Mouse (Mus musculus) spleen, postnatal 14 days (tissue): ENCODE results near the gene Arhgef15.

Experiments
- DNase-seq, 2 experiments: peaks; one replicate each; pipeline ENCODE4 v3.0.0; 2021 to 2022; ENCODE audit warnings: low spot score in 2 of 2

The Arhgef15 gene

GRCm38 (mm10) chr11:68893911-68894464 is 63.3 kb downstream of the Arhgef15 start:
- no peak for DNase-seq
